Mouse (Mus musculus) thymus, adult 18-20 months (tissue): ENCODE measurements around the gene Ubash3a.

Experiments
- DNase-seq, 2 experiments: peaks; one replicate each; pipeline ENCODE4 v3.0.0; 2022; ENCODE audit warnings: mixed read lengths in 2 of 2

Gene Ubash3a

DNA sequence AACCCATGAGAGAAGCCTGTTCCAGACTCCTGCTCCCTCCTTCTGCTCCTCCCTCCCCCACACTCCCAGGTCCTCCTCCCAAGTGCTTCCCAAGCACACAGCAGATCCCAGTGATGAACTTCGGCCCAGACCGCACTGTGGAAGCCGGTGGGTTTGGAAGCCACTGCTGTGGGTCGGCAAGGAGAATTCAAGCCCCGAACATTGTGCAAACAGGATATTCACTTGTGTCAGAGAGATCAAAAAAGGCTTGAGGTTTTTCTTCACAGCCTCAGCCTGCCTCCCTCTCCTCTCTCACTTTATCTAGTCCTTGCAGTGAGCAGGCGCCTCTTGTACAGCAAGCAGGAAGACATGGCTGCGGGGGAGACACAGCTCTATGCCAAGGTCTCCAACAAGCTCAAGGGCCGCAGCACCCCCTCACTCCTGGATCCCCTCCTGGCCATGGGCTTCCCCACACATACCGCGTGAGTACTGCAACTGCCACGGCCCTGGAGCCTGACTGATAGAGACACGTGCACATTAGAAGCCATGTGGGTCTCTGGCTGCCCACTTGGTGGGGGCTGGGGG is at the start of gene Ubash3a:
Gene Ubash3a (plus strand): TSS at position 103 of the 564 bp plus-strand sequence.
- peak; percentile 57 to 80 for DNase-seq

DNA sequence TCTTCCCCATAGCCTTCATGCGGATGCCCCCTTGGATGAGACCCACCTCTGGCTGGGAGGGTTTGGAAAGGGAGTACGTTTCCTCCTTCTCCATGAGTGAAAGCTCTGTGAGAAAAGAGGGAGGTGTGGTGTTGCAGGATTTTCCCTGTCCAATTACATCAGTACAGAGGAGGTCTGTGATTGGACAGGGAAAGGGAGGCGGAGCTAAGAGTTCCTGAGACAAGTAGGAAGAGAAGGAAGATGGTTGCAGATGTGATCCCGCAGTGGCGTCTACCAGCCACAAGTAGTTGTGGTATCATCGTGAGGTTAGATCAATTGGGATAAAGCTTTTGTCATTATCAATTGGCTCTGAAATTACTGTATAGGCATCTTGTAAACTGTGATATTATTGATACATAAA is 49.8 kb upstream of the Ubash3a start:
- DNase-seq, result no peak

- no peak for DNase-seq
These were observed 47.4 kb upstream of the Ubash3a start for GRCm38 (mm10) chr17:31160291-31160690.

DNA sequence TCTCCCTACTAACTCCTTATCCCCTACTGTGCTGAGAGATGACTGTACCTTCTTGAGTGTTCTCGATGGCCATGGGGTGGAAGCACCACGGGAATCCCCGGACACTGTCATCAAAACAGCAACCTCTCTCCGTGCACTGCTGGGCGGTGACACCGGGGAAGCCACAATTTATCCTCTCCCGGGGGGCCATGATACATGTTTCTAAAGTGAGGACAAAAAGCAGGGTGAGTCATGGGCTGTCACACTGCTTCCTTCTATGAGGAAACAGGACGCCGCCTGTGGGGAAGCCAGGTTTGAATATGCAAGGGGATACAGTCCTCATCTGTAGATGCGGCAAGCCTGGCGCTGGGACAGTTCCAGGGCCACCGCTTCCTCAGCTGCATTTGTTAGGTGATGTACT is 45.1 kb upstream of the Ubash3a start:
- no peak for DNase-seq

DNA sequence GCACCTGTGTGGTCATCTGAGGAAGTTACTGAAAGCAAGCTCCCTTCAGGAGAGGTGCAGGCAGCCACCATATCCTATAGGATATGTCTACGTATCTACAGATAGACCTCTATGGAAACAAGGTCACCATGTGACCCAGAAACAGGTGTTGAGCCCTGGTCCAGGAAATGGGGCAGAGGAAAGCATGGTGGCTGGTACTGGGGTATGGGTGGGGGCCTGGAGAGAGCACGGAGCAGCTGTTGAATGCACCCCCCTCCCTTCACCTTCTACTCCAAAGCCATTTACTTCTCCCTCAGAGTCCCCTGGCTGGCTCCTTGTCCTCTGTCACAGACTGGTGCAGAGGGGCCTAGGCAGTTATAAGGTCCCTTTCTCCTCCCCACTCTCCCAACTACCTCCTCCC is 43.9 kb upstream of the Ubash3a start:
- peak; percentile 62 to 78 for DNase-seq

DNA sequence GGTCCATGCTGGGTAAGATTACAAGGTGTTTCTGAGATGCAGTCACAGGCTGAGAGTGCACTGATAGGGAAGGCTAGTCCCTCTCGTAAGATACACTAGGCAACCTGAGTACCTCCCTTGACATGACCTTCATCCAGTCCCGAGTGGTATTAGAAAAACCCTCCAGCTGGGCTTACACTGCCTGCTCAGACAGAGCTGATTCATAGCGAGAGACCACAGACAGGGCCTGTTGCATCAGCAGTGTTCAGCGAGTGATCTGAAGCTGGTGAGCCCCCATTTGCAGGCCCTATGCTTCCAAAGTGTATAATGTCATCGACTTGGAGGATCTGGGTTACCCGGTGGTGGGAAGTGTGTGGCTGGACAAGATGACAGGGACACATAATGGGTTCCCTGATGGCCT is 42.5 kb upstream of the Ubash3a start, which contains the start of gene Tff1:
Gene Tff1 (minus strand): TSS at position 151 of the 400 bp plus-strand sequence.
- no peak for DNase-seq

DNA sequence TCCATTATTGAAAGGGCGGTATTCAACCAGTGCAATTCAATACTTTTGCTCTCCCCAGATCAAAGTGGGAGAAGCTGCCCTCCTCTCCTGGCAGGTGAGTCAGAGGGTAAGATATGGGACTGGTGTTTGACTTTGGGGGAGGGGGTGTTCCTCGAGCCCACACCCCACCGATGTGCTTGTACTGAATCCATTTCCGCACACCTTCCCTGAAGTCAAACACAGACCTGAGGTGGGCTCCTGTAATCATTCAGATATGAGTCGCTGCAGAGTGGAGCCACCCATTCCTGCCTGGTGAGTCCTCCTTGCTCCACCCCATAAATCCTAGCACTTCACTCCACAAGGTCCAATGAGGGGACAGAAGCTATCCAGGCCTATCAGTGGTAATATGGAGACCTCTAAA is 37.9 kb upstream of the Ubash3a start:
- no peak for DNase-seq

GRCm38 (mm10) chr17:31176321-31176720 is 31.4 kb upstream of the Ubash3a start:
- peak in 1 of 2 experiments; percentile 57 for DNase-seq

GRCm38 (mm10) chr17:31181490-31181889 is 26.2 kb upstream of the Ubash3a start:
- DNase-seq, result no peak

DNA sequence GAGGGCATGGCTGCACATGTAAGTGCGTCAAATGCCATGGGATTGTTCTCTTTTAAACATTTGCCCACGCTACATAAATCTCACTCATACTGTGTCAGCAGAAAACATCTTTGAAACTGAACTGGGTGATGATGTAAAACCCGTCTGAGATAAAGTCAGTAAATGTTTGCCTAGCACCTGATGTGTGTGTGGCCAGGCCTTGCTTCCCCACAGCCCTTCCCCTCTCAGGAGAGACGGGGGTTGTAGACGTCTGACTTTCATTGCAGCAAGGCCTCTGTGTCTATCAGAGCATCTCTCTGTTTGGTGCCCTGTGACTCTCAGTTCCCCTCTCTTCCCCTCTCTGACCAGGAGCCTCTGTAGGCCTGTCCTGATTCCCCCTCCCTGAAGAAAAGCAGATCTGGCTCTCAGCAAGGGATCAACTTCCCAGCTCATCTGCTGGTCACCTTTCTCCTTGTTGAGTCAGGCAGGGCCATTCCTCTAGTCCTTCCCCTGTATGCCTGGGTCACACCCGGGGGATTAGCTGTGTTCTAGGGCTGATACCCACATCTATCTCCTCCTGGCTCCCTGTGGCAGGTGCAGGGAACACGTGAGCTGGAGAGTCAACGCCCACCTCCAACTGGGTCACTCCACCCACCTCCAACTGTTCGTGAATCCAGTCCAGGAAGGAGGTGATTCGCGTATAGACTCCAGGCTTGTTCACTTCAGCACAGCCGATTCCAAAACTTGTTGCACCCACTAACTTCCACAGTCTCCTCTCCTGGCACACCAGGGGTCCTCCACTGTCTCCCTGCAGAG is 24.3 kb upstream of the Ubash3a start:
- DNase-seq, result peak in 1 of 2 experiments; percentile 39

DNA sequence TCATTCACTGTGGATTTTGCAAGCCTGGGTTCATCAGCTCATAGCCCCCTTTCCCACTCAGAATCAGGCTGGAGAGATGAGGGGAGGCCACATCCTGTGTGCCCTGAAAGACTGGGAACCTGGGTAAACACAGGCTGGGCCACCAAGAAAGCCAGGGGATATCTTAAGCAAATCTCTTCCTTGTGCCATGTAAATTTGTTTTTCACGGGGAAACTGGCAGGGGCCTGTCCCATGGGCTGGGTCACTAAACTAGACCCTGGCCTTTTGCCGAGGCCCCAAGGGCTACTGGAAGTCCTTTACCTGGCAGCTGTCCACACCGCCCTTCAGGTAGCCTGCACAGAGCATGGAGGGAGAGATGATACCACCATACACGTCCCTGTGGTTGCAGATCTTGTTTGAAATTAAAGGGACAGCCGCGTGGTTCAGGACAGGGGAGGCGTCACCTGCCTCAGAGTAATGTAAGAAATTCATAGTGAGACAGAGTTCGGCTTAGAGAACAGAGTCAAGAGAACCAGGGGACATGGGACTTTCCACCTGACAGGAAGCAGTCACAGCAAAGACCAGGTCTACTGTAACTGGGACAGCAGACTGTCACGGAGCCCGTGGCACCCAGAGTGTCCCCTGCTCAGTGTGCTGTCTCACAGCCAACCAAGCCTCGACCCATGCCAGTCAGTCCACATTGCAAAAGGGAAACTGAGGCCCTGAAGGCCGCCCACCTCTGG is 23.2 kb upstream of the Ubash3a start:
- DNase-seq, result no peak

GRCm38 (mm10) chr17:31187370-31187769 is 20.3 kb upstream of the Ubash3a start:
- peak; percentile 53 to 66 for DNase-seq

GRCm38 (mm10) chr17:31191825-31192224 is 15.8 kb upstream of the Ubash3a start:
- no peak for DNase-seq

DNA sequence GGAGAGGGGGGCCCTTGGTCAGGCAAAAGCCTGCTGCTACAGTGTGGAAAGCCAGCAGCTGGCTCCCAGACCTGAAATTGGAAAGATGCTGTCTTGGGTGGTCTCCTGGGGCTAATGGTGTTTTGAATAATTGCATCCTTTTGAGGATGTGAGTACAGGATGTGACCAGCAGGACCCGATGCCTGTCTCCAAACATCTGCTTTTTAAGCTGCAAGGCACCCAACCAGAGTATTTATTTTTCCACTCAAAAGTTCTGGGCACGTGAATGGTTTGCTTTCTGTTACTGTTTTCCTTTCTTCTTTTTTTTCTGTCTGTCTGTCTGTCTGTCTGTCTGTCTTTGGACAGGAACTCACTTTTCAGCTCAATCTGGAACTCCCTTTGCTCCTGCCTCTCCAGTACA is 15.0 kb upstream of the Ubash3a start:
- DNase-seq, result no peak

- DNase-seq, result no peak
These were observed 14.3 kb upstream of the Ubash3a start for GRCm38 (mm10) chr17:31193360-31193759.

- no peak for DNase-seq
These were observed 12.5 kb upstream of the Ubash3a start for GRCm38 (mm10) chr17:31195207-31195606.

GRCm38 (mm10) chr17:31196283-31196682 is 11.4 kb upstream of the Ubash3a start:
- no peak for DNase-seq

- DNase-seq, result no peak
These were observed 8.8 kb upstream of the Ubash3a start, which contains the start of gene Tmprss3 for GRCm38 (mm10) chr17:31198877-31199276. TSS of gene Tmprss3 (minus strand) at chr17:31198977.

- no peak for DNase-seq
These were observed 981 bp downstream of the Ubash3a start for GRCm38 (mm10) chr17:31208654-31209053.

DNA sequence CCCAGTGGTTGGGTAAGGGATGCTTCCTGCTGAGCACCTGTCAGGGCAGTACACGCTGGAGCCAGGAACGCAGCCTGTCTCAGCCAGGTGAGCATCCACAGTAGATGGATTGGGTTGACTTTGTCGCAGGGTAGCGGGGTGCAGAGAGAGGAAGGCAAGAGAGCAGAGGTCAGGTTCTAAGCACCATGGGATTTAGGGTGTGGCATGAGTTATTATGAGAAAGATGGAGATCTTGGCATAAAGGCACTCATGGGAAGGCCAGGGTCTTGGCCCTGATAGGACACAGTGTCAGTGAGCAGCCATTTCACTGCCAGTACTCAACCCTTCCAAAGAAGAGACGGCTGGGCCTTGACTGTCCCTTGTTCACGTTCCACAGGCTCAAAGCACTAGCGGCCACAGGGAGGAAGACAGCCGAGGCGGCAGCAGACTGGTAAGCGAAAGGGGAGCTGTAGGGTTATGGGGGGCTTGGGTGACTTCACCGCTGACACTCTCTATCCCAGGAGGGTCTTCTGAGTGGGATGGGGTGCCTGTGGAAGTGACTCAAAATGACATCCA is 1.8 kb downstream of the Ubash3a start:
- DNase-seq, result peak in 1 of 2 experiments; percentile 37

GRCm38 (mm10) chr17:31210299-31210698 is 2.6 kb downstream of the Ubash3a start:
- no peak for DNase-seq

GRCm38 (mm10) chr17:31211881-31212280 is 4.2 kb downstream of the Ubash3a start:
- DNase-seq, result no peak
